Comparison of ENCODE assay signal across 24 mouse cellular contexts in the genomic region with DNA sequence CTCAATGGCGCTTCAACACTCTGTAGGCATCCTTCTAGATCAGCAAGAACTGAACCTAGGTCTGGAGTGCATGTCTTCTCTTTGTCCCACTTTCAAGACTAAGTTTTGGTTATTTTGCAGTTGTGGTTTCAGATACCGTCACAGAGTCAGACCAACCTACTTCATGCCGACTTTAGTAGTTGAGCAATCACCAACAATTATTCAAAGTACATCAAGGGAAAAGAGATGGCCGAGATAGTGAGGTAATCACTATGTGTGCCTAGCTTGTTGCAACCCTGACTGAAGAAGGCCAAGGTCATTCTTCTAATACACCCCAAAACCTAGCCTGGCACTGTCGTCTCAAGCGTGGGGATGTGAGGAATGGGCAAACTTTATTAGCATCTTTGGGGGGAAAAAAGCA. TPM values are rescaled to one million over a fixed set of nuclear protein-coding genes. Genes with fewer than 3 reads are reported as not detected.
DNase-seq lines count a peak whose midpoint lies in the region; ATAC-seq and TF ChIP-seq lines count a peak whose summit lies in the region.
"Had no signal": no experiment of that assay in that cellular context is flagged by ENCODE, and none has a peak within 500 bp of the region (broad histone marks: within the 10 kb centered on the region; RNA-seq: fewer than 3 reads in every experiment).

No protein-coding gene starts in this region.

- no peak overlapping the region for H3K27ac ChIP-seq in liver, adult 2 months (replicated peaks; ENCODE audit: insufficient read depth, low read depth, low read length)
- H3K27ac ChIP-seq in liver, postnatal 0 days (ENCODE audit: low read depth): no peak overlapping the region
- H3K27ac ChIP-seq in midbrain, embryonic 10.5 days (replicated peaks): no peak overlapping the region
- H3K27ac ChIP-seq: embryonic facial prominence, embryonic 10.5 days; embryonic facial prominence, embryonic 12.5 days; forebrain, embryonic 13.5 days; forebrain, embryonic 15.5 days had no signal

- no peak for TF ChIP-seq CTCF in liver, adult 2 months (IDR thresholded peaks at IDR 0.05; ENCODE audit: low read depth, low read length)
- TF ChIP-seq CTCF in liver, postnatal 0 days (IDR thresholded peaks at IDR 0.05; ENCODE audit: low read depth): no peak

- peaks cover 2% of the 10 kb centered on the region; the same call in 1 of the 2 replicates for H3K27me3 ChIP-seq in liver, adult 2 months (ENCODE audit: control insufficient read depth, insufficient read depth, low read length)
- no peaks in the 10 kb centered on the region for H3K27me3 ChIP-seq in liver, postnatal 0 days (ENCODE audit: insufficient read depth, low read length)
- no peaks in the 10 kb centered on the region for H3K27me3 ChIP-seq in midbrain, embryonic 10.5 days (ENCODE audit: low read depth, poor library complexity, severe bottlenecking)
- H3K27me3 ChIP-seq: CH12.LX; embryonic facial prominence, embryonic 12.5 days; forebrain, embryonic 13.5 days; forebrain, embryonic 15.5 days had no signal

- no peak for ATAC-seq in liver, postnatal 0 days
- ATAC-seq: activated CD4-positive, CD25-positive, alpha-beta regulatory T cell, adult 4 months; CD4-positive, CD25-positive, alpha-beta regulatory T cell, adult 4 months; forebrain, embryonic 13.5 days; forebrain, embryonic 15.5 days; forebrain, postnatal 0 days; Patski had no signal

- TF ChIP-seq POLR2A in liver, adult 2 months (IDR thresholded peaks at IDR 0.05; ENCODE audit: extremely low read depth, insufficient read depth, low read length): no peak

- H3K9ac ChIP-seq in liver, adult 2 months (ENCODE audit: low read depth, low read length): no peak overlapping the region
- no peak overlapping the region for H3K9ac ChIP-seq in liver, postnatal 0 days (replicated peaks)
- H3K9ac ChIP-seq: embryonic facial prominence, embryonic 12.5 days; forebrain, embryonic 13.5 days; forebrain, embryonic 15.5 days; forebrain, postnatal 0 days had no signal

- H3K9me3 ChIP-seq in liver, postnatal 0 days (ENCODE audit: low read length): no peaks in the 10 kb centered on the region
- no peaks in the 10 kb centered on the region for H3K9me3 ChIP-seq in midbrain, embryonic 10.5 days (replicated peaks)
- H3K9me3 ChIP-seq: embryonic facial prominence, embryonic 10.5 days; embryonic facial prominence, embryonic 12.5 days; forebrain, embryonic 13.5 days; forebrain, embryonic 15.5 days; G1E had no signal

- H3K36me3 ChIP-seq in liver, adult 2 months (ENCODE audit: control insufficient read depth, insufficient read depth, low read length): no peaks in the 10 kb centered on the region
- no peaks in the 10 kb centered on the region for H3K36me3 ChIP-seq in liver, postnatal 0 days (replicated peaks; ENCODE audit: insufficient read depth, low read length)
- no peaks in the 10 kb centered on the region for H3K36me3 ChIP-seq in midbrain, embryonic 10.5 days
- H3K36me3 ChIP-seq: embryonic facial prominence, embryonic 10.5 days; embryonic facial prominence, embryonic 12.5 days; forebrain, embryonic 15.5 days; G1E had no signal

- TF ChIP-seq EP300 in liver, postnatal 0 days (IDR thresholded peaks at IDR 0.05; ENCODE audit: low read depth): no peak

- H3K79me2 ChIP-seq in liver, adult 2 months (ENCODE audit: control insufficient read depth, insufficient read depth, low read length): no peaks in the 10 kb centered on the region

- no peaks in the 10 kb centered on the region for H3K4me1 ChIP-seq in liver, adult 2 months (ENCODE audit: control insufficient read depth, insufficient read depth, low read length)
- H3K4me1 ChIP-seq in liver, postnatal 0 days (ENCODE audit: insufficient read depth): no peaks in the 10 kb centered on the region
- H3K4me1 ChIP-seq in midbrain, embryonic 10.5 days: no peaks in the 10 kb centered on the region
- H3K4me1 ChIP-seq: embryonic facial prominence, embryonic 10.5 days; embryonic facial prominence, embryonic 12.5 days; forebrain, embryonic 13.5 days; forebrain, embryonic 15.5 days had no signal

- no peak overlapping the region for H3K4me2 ChIP-seq in liver, postnatal 0 days (ENCODE audit: low read depth, low read length)
- H3K4me2 ChIP-seq: embryonic facial prominence, embryonic 12.5 days; forebrain, embryonic 13.5 days; forebrain, embryonic 15.5 days had no signal

- no peak overlapping the region for H3K4me3 ChIP-seq in liver, adult 2 months (ENCODE audit: insufficient read depth, low read depth, low read length)
- H3K4me3 ChIP-seq in liver, postnatal 0 days (ENCODE audit: low read depth, low read length): no peak overlapping the region
- H3K4me3 ChIP-seq in midbrain, embryonic 10.5 days: no peak overlapping the region
- H3K4me3 ChIP-seq: embryonic facial prominence, embryonic 10.5 days; embryonic facial prominence, embryonic 12.5 days; forebrain, embryonic 13.5 days; forebrain, embryonic 15.5 days had no signal

- 44% methylated on average over 6 of the region's 6 CpGs for WGBS in liver, adult 2 months
- 59% methylated on average over 6 of the region's 6 CpGs for WGBS in liver, postnatal 0 days (ENCODE audit: insufficient replicate concordance)
- WGBS in midbrain, embryonic 10.5 days: 88% methylated on average over 6 of the region's 6 CpGs

- peak; percentile 42 for DNase-seq in adrenal gland, adult 2 months
- DNase-seq in adrenal gland, postnatal 4 days (ENCODE audit: low spot score in 2 of 2): no peak
- DNase-seq in adrenal gland, postnatal 36 days: peak; percentile 25 to 32
- DNase-seq in adrenal gland, adult 18-20 months (ENCODE audit: low spot score in 2 of 2): no peak
- DNase-seq in liver, adult 2 months (ENCODE audit: extremely low read depth, low read depth, low spot score): peak; percentile 24
- DNase-seq in liver, postnatal 0 days: no peak
- peak; percentile 74 for DNase-seq in 416B (ENCODE audit: low read depth)
- no peak for DNase-seq in midbrain, embryonic 10.5 days (ENCODE audit: low spot score)
- DNase-seq: B cell, adult 2 months; cerebellum, adult 11-12 months; cerebellum, adult 2 months; cerebellum, adult 9-10 months; cerebellum, postnatal 10 days; cerebellum, postnatal 25 days; forebrain, postnatal 0 days had no signal

RNA-seq across cellular contexts. Expression of a gene that starts 8.7 kb away (rescaled TPM):
- total RNA-seq in adrenal gland, adult 2 months (2021): 1 to 10 TPM in 1 of 2 experiments, not detected in 1; 2.0 TPM
- polyA plus RNA-seq in adrenal gland, adult 2 months (2012; rRNA removed): 0.03 TPM in 1 of 2 replicates, not detected in the other
- 1 to 10 TPM in 1 of 2 experiments, under 1 TPM in 1; 0.23 to 4.1 TPM for total RNA-seq in adrenal gland, postnatal 4 days (2021)
- not detected for total RNA-seq in adrenal gland, postnatal 36 days (2021)
- total RNA-seq in adrenal gland, adult 18-20 months (2021): 1 to 10 TPM in 1 of 2 experiments, under 1 TPM in 1; 0.32 to 1.4 TPM
- total RNA-seq in liver, adult 2 months (2014; rRNA removed): not detected in 2 replicates
- 0.04 TPM in 1 of 2 replicates, not detected in the other for polyA plus RNA-seq in liver, adult 2 months (2012; rRNA removed)
- polyA plus RNA-seq in liver, postnatal 0 days (2015; fragmentation: Nextera tagmentation; extraction: Ambion mirVana): not detected in 2 replicates
- not detected in 2 replicates for polyA plus RNA-seq in midbrain, embryonic 10.5 days (2016; fragmentation: Nextera tagmentation; extraction: Ambion mirVana)
- total RNA-seq: CH12.LX had no signal
- polyA plus RNA-seq: activated CD4-positive, CD25-positive, alpha-beta regulatory T cell, adult 4 months; CD4-positive, CD25-positive, alpha-beta regulatory T cell, adult 4 months; cerebellum, adult 2 months; embryonic facial prominence, embryonic 10.5 days; G1E; Patski had no signal

RNA-seq across cellular contexts. Expression of a gene that starts 46.2 kb away (rescaled TPM):
- total RNA-seq in adrenal gland, adult 2 months (2021): under 1 TPM; 0.69 to 0.84 TPM
- polyA plus RNA-seq in adrenal gland, adult 2 months (2012; rRNA removed): 0.02 TPM in 1 of 2 replicates, not detected in the other
- total RNA-seq in adrenal gland, postnatal 4 days (2021): 1 to 10 TPM; 1.4 to 1.7 TPM
- total RNA-seq in adrenal gland, postnatal 36 days (2021): 1 to 10 TPM in 1 of 2 experiments, under 1 TPM in 1; 0.63 to 1.5 TPM
- total RNA-seq in adrenal gland, adult 18-20 months (2021): 1 to 10 TPM in 1 of 2 experiments, under 1 TPM in 1; 0.46 to 1.4 TPM
- total RNA-seq in liver, adult 2 months (2014; rRNA removed): 0.07 and 0.18 TPM in 2 replicates
- not detected in 2 replicates for polyA plus RNA-seq in liver, adult 2 months (2012; rRNA removed)
- 0.40 and 0.70 TPM in 2 replicates for polyA plus RNA-seq in liver, postnatal 0 days (2015; fragmentation: Nextera tagmentation; extraction: Ambion mirVana)
- 1.9 and 2.1 TPM in 2 replicates for polyA plus RNA-seq in midbrain, embryonic 10.5 days (2016; fragmentation: Nextera tagmentation; extraction: Ambion mirVana)
- total RNA-seq: CH12.LX had no signal
- polyA plus RNA-seq: G1E, Patski had no signal

Comparison
In these comparisons a context has a peak if more than half of its experiments do, and no peak if none do; other contexts are left out.
1. DNase-seq: peak in adrenal gland, adult 2 months (single experiment), adrenal gland, postnatal 36 days (2 of 2), liver, adult 2 months (single experiment) and 416B (single experiment); none in adrenal gland, postnatal 4 days (0 of 2), adrenal gland, adult 18-20 months (0 of 2), liver, postnatal 0 days (single experiment) and midbrain, embryonic 10.5 days (single experiment).